Mouse (Mus musculus): ENCODE measurements around the gene Sec61a2. TPM values are rescaled to one million over a fixed set of nuclear protein-coding genes. Genes with fewer than 3 reads are reported as not detected.

Sec61a2 gene
- 14.3 and 17.4 TPM in 2 replicates for polyA plus RNA-seq (2015; fragmentation: Nextera tagmentation; extraction: Ambion mirVana)

DNA sequence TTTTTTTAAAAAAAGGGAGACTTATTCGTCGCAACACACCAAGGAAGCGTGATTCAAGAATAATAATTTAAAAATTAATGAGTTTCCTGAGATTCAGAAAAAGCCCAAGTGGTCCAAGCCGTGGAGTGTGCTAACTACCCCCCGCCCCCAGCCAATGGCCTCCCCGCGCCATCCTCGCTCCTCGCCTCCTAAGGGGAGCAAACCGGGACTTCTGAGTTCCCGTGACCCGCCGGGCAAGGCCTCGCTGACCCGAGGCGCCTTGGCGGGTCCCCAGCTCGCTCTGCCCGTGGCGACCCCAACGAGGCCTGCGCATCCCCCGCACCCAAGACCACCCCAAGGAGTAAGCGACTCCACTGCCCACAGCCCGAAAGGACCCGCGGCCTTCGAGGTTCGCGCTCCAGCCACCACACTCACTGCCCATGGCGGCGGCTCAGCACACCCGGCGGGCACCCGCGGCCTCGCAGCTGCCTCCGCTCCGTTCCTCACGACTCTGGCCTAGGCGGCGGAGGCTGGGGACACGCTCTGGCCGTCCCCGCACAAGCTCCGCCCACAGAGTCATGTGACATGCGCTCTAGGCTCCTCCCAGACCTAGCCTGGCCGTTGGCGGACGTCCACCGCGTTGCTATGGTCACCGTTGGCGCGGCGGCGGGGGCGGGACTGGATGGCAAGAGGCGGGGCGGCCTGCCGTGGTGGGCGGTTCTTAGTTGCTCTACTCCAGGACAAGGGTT is at the start of gene Sec61a2:
Gene Sec61a2 (minus strand): TSS at position 590 of the 728 bp plus-strand sequence.
- ATAC-seq (ENCODE audit: low read depth): peak; percentile 98
- H3K9ac ChIP-seq: peak within 1 kb of the TSS; percentile 95
- peaks cover 13% of the 10 kb centered on the region for H3K36me3 ChIP-seq
- no peaks in the 10 kb centered on the region for H3K27me3 ChIP-seq
- WGBS (ENCODE audit: insufficient replicate concordance): under 1% methylated on average over 62 of the region's 62 CpGs
- peak within 1 kb of the TSS; percentile 81 for H3K4me3 ChIP-seq (replicated peaks)
- H3K9me3 ChIP-seq (replicated peaks): no peaks in the 10 kb centered on the region
- peak; percentile 99 for DNase-seq
- H3K4me1 ChIP-seq (replicated peaks): peaks cover 29% of the 10 kb centered on the region
- peak within 1 kb of the TSS; percentile 90 for H3K4me2 ChIP-seq
- H3K27ac ChIP-seq: peak within 1 kb of the TSS; percentile 76

DNA sequence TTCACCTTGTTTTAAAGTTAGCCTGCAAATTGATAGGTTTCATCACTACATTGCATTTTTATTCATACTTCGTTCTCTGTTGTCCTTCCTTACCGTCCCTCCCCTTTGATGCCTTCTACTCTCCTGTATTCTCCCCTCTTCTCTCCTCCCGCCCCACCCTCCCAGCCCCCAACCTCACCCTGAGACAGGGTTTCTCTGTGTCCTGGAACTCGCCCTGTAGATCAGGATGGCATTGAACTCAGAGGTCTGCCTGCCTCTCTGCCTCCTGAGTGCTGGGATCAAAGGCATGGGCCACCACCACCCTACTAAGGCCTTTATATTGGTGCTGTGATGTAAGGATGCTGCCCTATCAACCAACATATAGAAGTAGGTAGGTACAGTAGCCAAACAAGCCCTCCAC is 47.8 kb upstream of the Sec61a2 start:
- H3K9me3 ChIP-seq (replicated peaks): no peaks in the 10 kb centered on the region
- H3K4me2 ChIP-seq: peak overlapping the region; percentile 92
- no peaks in the 10 kb centered on the region for H3K27me3 ChIP-seq
- DNase-seq (no peak), ATAC-seq (ENCODE audit: low read depth) (no peak)
- no peak overlapping the region for H3K9ac ChIP-seq
- H3K4me1 ChIP-seq (replicated peaks): peaks cover 69% of the 10 kb centered on the region
- 47% methylated on average over 4 of the region's 4 CpGs for WGBS (ENCODE audit: insufficient replicate concordance)
- H3K4me3 ChIP-seq (replicated peaks): peak overlapping the region; percentile 70
- H3K36me3 ChIP-seq: no peaks in the 10 kb centered on the region
- peak overlapping the region; percentile 36; the same call in 1 of the 2 replicates for H3K27ac ChIP-seq

DNA sequence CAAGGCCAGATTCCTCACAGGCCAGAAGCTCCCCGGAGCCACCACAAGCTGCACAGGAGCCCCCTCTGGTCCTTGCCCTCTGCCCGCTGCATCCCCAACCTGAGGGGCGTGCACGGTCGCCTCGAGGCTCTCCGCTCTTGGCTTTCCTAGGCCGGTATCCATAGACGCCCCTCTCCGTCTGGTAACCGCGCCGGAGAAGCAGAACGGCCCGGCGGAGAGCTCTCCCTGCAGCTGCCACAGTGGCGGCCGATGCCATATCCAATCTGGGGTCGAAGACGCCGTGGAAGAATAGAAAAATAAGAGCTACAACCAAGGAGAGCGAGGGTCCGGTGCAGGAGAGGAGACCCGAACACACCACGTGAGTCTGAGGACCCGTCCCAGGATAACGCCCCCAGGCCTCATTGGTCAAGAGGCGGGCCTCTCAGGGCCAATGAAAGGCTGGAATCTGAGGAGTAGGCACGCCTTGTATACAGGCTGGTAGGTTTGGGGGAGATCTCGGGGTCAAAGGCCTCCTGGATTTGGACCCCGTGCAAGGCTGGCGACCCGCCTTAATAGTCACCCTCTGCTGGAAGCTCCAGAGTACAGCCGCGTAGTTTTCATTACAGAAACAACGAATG is 47.3 kb upstream of the Sec61a2 start, which contains the start of gene Dhtkd1:
Gene Dhtkd1 (minus strand): TSS at position 377 of the 617 bp plus-strand sequence.
- Histone ChIP-seq H3K9me3 (replicated peaks) (no peaks in the 10 kb centered on the region), H3K27ac (peak within 1 kb of the TSS; percentile 36), H3K36me3 (no peaks in the 10 kb centered on the region), H3K27me3 (no peaks in the 10 kb centered on the region), H3K4me1 (replicated peaks) (peaks cover 69% of the 10 kb centered on the region), H3K9ac (peak within 1 kb of the TSS; percentile 78), H3K4me3 (replicated peaks) (peak within 1 kb of the TSS; percentile 70), H3K4me2 (peak within 1 kb of the TSS; percentile 92)
- ATAC-seq (ENCODE audit: low read depth): peak; percentile 87
- DNase-seq: peak; percentile 58
- WGBS (ENCODE audit: insufficient replicate concordance): 1% methylated on average over 36 of the region's 36 CpGs

DNA sequence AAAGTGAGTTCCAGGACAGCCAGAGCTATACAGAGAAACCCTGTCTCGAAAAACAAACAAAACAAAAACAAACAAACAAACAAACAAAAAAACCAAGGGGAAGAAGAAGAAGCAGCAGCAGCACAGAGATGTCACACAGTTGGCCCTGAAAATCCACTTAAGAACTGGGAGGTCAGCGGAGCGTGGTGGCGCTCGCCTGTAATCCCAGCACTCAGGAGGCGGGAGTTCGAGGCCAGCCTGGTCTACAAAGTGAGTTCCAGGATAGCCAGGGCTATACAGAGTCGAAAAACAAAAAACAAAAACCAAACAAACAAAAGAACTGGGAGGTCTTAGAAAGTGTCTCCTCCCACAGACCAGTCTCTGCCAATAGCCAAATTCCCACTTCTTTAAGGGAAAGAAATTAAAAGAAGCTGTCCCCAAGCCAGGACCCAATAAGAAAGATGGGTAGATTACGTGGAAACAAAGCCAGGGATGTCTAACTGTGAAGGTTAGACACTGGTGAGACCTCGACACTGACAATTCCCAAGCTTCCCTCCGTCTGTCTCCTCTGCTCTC is 46.7 kb upstream of the Sec61a2 start:
- Histone ChIP-seq H3K4me2 (peak overlapping the region; percentile 92), H3K36me3 (no peaks in the 10 kb centered on the region), H3K9me3 (replicated peaks) (no peaks in the 10 kb centered on the region), H3K27me3 (no peaks in the 10 kb centered on the region), H3K27ac (peak overlapping the region; percentile 21; the same call in 1 of the 2 replicates), H3K9ac (peak overlapping the region; percentile 78), H3K4me3 (replicated peaks) (peak overlapping the region; percentile 70), H3K4me1 (replicated peaks) (peaks cover 66% of the 10 kb centered on the region)
- ATAC-seq (ENCODE audit: low read depth) (no peak), DNase-seq (no peak)
- WGBS (ENCODE audit: insufficient replicate concordance): 58% methylated on average over 11 of the region's 11 CpGs

DNA sequence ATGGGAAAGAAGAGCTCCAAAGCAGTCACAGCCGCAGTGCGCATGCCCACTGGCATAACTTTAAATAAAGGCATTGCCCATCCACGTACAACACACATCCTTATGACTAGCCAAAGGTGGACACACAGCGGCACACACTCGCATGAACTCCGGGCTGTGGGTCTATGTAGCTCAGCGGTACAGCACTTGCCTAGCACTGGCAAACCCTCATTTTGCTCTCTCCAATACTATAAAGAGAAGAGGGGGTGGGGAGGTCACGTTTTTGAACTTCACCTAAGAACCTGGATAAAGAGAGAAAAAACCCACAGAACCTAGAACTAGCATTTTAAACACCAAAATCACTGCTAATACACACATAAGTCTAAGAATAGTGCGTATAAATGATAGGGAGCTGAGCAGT is 45.7 kb upstream of the Sec61a2 start:
- H3K4me1 ChIP-seq (replicated peaks): peaks cover 56% of the 10 kb centered on the region
- no peak overlapping the region for H3K4me2 ChIP-seq
- WGBS (ENCODE audit: insufficient replicate concordance): 83% methylated on average over 9 of the region's 9 CpGs
- no peak overlapping the region for H3K9ac ChIP-seq
- H3K9me3 ChIP-seq (replicated peaks): no peaks in the 10 kb centered on the region
- no peaks in the 10 kb centered on the region for H3K36me3 ChIP-seq
- no peak for DNase-seq
- no peak for ATAC-seq (ENCODE audit: low read depth)
- no peak overlapping the region for H3K4me3 ChIP-seq (replicated peaks)
- no peak overlapping the region for H3K27ac ChIP-seq
- H3K27me3 ChIP-seq: no peaks in the 10 kb centered on the region

DNA sequence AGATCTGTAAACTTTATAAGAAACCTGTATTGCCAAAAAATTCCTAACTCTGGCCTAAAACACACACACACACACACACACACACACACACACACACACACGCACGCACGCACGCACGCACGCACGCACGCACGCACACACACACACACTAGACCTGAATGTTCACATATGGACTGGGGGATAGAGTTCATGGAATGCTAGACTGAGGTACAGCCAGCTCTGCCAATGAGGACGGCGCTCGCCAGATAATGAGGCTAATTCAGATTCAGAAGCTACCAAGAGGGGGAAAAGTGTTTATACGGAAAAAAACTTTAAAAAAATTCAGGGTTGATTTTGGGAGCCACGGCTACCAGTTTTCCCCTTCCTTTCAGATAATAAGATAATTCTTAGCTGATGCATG is 44.7 kb upstream of the Sec61a2 start:
- Histone ChIP-seq H3K9me3 (replicated peaks) (no peaks in the 10 kb centered on the region), H3K9ac (no peak overlapping the region), H3K4me3 (replicated peaks) (no peak overlapping the region), H3K27me3 (no peaks in the 10 kb centered on the region), H3K27ac (no peak overlapping the region), H3K4me1 (replicated peaks) (peaks cover 48% of the 10 kb centered on the region), H3K4me2 (no peak overlapping the region), H3K36me3 (no peaks in the 10 kb centered on the region)
- ATAC-seq (ENCODE audit: low read depth) (no peak), DNase-seq (no peak)
- 72% methylated on average over 14 of the region's 14 CpGs for WGBS (ENCODE audit: insufficient replicate concordance)

DNA sequence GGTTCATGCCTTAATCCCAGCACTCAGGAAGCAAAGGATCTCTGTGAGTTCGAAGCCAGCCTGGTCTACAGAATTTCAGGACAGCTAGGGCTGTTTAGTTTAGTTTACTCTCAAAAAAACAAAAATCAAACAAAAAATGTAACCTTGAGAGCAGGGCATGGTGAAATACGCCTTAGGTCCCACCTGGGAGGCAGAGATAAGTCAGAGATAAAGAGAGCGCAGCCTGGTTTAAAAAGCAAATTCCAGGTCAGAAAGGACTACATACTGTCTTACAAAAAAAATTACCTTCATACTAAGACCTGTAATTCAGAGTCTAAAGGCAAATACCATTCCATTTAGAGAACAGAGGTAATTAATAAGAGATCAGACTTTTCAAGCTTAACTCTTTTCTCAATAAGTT is 44.1 kb upstream of the Sec61a2 start:
- no peak for DNase-seq
- 38% methylated on average over 3 of the region's 3 CpGs for WGBS (ENCODE audit: insufficient replicate concordance)
- no peaks in the 10 kb centered on the region for H3K27me3 ChIP-seq
- H3K4me2 ChIP-seq: 0 out of 2 replicates have a peak overlapping the region, but pooled peaks have one; percentile 7
- H3K9ac ChIP-seq: 0 out of 2 replicates have a peak overlapping the region, but pooled peaks have one; percentile 3
- H3K4me3 ChIP-seq (replicated peaks): no peak overlapping the region
- no peak overlapping the region for H3K27ac ChIP-seq
- H3K36me3 ChIP-seq: no peaks in the 10 kb centered on the region
- no peak for ATAC-seq (ENCODE audit: low read depth)
- peaks cover 44% of the 10 kb centered on the region for H3K4me1 ChIP-seq (replicated peaks)
- H3K9me3 ChIP-seq (replicated peaks): no peaks in the 10 kb centered on the region

DNA sequence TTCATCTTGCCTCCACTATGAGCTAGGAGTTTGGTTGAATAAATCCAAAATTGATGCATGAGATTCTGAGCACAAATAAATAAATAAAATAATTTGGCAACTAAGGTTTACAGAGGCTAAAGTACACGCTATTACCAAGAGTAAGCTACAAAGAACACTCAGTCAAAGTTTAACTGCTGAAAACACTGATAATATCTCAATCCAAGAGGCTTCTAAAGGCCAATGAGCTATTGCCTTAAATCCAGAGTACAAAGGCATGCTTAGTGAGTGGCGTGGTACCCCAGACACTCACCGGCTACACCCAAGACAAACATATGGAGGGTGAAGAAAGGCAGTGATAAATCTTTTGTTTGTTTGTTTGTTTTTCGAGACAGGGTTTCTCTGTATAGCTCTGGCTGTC is 41.3 kb upstream of the Sec61a2 start:
- H3K27me3 ChIP-seq: no peaks in the 10 kb centered on the region
- H3K4me1 ChIP-seq (replicated peaks): peaks cover 25% of the 10 kb centered on the region
- H3K27ac ChIP-seq: no peak overlapping the region
- WGBS (ENCODE audit: insufficient replicate concordance): 67% methylated on average over 4 of the region's 4 CpGs
- no peak overlapping the region for H3K9ac ChIP-seq
- H3K4me3 ChIP-seq (replicated peaks): no peak overlapping the region
- no peaks in the 10 kb centered on the region for H3K9me3 ChIP-seq (replicated peaks)
- DNase-seq: no peak
- no peak overlapping the region for H3K4me2 ChIP-seq
- no peak for ATAC-seq (ENCODE audit: low read depth)
- no peaks in the 10 kb centered on the region for H3K36me3 ChIP-seq

DNA sequence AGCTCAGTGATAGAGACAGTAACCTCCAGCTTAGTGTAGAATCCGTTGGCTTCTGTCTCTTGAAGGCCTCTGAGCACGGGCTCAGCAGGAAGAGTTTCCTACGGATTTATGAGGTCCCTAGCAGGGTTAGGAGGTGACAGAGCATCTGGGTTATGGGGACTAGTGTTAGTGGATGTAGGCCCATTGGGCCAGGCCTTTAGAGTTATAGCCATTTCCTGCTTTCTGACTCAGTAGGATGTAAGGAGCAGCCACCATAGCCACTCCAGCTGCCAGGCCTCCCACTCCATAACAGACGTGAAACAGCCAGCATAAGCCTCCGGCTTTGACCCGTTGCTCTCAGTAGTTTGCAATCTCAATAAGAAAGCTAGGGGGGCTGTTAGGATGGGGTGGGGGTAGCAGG is 40.8 kb upstream of the Sec61a2 start:
- H3K9me3 ChIP-seq (replicated peaks): no peaks in the 10 kb centered on the region
- H3K9ac ChIP-seq: no peak overlapping the region
- WGBS (ENCODE audit: insufficient replicate concordance): 64% methylated on average over 6 of the region's 6 CpGs
- no peaks in the 10 kb centered on the region for H3K27me3 ChIP-seq
- H3K4me2 ChIP-seq: no peak overlapping the region
- H3K4me3 ChIP-seq (replicated peaks): no peak overlapping the region
- ATAC-seq (ENCODE audit: low read depth) (no peak), DNase-seq (no peak)
- no peaks in the 10 kb centered on the region for H3K36me3 ChIP-seq
- peaks cover 20% of the 10 kb centered on the region for H3K4me1 ChIP-seq (replicated peaks)
- H3K27ac ChIP-seq: 0 out of 2 replicates have a peak overlapping the region, but pooled peaks have one; percentile 29

DNA sequence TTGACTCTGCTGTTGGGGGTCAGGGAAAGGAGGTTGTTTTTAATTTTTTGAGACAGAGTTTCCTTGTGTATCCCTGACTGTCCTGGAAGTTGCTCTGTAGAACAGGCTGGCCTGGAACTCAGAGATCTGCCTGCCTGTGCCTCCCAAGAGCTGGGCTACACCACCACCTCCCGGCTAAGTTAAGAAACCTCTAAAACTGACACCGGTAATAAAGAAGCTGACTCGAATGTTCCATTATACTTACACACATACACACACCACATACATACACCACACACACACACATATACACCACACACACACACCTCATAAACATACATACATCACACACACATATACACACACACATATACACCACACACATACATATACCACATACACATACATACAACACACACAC is 39.7 kb upstream of the Sec61a2 start:
- 79% methylated on average over 3 of the region's 3 CpGs for WGBS (ENCODE audit: insufficient replicate concordance)
- Histone ChIP-seq H3K4me3 (replicated peaks) (no peak overlapping the region), H3K36me3 (peaks cover 5% of the 10 kb centered on the region; the same call in 1 of the 2 replicates), H3K9ac (no peak overlapping the region), H3K9me3 (replicated peaks) (no peaks in the 10 kb centered on the region), H3K27ac (no peak overlapping the region), H3K27me3 (no peaks in the 10 kb centered on the region), H3K4me2 (no peak overlapping the region), H3K4me1 (replicated peaks) (peaks cover 11% of the 10 kb centered on the region)
- no peak for DNase-seq
- ATAC-seq (ENCODE audit: low read depth): 0 out of 2 replicates have a peak, but pooled peaks have one; percentile 28

DNA sequence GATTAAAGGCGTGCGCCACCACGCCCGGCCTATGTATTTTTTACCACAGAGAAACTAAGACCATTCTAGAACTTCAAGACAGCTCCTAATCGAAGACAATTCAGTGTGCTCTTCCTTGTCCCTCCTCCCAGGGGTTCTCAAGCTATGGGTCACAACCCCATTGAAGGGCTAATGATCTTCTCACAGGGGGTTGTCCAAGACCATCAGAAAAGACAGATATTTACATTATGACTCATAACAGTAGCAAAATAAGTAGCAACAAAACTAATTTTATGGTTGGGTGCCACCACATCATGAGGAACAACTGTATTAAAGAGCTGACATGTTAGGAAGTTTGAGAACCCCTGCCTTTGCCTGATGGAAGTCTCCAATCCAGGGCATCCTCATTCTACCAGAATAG is 36.7 kb upstream of the Sec61a2 start:
- no peak for DNase-seq
- Histone ChIP-seq H3K36me3 (peaks cover 9% of the 10 kb centered on the region; the same call in 1 of the 2 replicates), H3K9me3 (replicated peaks) (no peaks in the 10 kb centered on the region), H3K9ac (no peak overlapping the region), H3K4me1 (replicated peaks) (no peaks in the 10 kb centered on the region), H3K27ac (no peak overlapping the region), H3K27me3 (no peaks in the 10 kb centered on the region), H3K4me3 (replicated peaks) (no peak overlapping the region), H3K4me2 (no peak overlapping the region)
- 82% methylated on average over 5 of the region's 5 CpGs for WGBS (ENCODE audit: insufficient replicate concordance)
- ATAC-seq (ENCODE audit: low read depth): no peak

Measured in liver, embryonic 13.5 days (tissue).